Mouse (Mus musculus) left cerebral cortex, adult 11 months (tissue): ENCODE results near the gene Cdc27.
"Not testable (repeated sequence)": the region's sequence is repeated elsewhere in the genome, so short reads cannot be mapped to it uniquely, and the experiment has no call there.

Source experiments
- DNase-seq: peaks from one replicate; pipeline ENCODE4 v3.0.0; 2022; ENCODE audit warnings: low spot score

The Cdc27 gene

DNA sequence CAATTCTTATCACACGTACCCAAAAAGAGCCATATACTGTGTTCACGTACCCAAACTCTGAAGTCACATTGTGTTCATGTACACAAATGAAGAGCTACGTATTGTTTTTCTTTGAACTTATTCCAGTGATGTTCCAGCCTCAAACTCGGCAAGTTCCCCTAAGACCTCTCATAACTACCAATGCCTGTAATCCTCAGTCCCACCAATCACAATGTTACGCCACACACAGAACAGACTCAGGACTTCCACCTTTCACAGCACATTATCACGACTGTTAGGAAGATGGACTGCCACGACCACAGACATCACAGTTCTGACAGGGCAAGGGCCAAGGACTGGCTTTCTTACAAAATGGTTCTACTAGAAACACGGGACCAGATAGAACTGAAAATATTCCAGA lies 20.1 kb upstream of the Cdc27 start:
- DNase-seq: not testable (repeated sequence)

DNA sequence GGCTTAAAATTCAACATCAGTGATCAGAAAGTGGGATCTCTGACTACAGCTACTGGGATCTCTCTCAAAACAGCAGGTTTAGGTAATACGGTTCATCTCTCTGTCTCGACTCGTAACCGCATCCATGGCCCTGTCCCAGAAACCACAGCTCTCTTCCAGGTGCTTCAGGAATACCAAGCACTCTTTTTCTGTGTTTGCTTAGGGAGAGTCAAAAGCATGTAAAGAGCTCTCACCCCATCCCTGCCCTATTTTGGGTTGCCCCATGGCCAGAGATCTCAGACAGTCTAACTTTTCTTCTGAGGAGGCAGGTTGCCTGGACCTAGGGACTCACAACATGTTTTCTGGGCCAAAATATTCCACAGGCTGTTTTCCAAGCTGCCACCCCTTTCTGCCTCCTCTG lies 17.9 kb upstream of the Cdc27 start:
- DNase-seq: no peak

DNA sequence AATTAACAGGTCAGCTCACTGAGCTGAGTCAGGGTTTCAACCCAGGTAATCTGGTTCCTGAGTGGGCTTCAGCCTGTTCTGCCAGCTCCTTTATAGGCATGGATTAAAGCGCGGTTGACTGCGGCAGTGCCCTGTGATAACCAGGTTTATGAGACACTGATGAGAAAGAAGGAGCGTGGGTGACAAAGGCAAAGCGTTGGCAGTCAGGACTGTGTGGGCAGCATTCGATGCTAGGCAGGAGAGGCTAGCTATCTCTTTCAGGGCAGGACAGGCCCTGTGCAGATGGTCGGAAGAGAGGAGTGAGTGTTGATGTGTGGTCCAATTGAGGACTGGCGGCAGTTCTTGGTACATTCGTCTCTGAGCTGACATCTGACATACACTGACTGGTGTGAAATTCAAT lies 17.3 kb upstream of the Cdc27 start:
- no peak for DNase-seq

DNA sequence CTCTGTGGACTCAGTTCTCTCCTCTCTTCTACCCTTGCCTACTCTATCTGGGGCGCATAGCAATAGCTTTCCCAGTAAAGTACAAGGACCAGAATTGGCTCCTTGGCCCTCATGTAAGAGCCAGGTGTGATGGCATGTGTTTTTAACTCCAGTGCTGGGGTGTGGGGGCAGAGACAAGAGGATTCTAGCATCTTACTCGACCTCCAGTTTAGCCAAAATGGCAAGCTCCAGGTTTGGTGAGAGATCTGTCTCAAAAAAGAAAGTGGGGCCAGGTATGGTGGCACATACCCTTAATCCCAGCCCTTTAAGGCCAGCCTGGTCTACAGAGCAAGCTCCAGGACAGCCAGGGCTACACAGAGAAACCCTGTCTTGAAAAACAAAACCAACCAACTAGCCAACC lies 16.4 kb upstream of the Cdc27 start:
- no peak for DNase-seq

DNA sequence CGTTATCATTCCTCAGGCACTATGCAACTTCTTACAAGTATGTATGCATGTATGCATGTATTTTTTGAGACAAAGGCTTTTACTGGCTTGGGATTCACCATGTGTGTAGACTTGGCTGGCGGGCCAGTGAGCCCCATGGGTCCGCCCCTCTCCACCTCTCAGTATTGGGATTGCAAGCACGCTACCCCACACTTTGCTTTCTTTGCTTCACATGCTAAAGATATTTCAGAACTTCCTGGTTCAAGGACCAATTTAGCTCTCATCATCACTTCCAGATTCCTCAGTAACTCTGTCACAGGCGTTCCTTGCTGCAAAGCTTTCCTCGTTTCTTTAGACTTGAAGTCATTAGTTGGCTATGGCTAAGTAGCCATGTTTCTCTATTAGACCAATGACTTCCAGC lies 15.7 kb upstream of the Cdc27 start:
- no peak for DNase-seq

DNA sequence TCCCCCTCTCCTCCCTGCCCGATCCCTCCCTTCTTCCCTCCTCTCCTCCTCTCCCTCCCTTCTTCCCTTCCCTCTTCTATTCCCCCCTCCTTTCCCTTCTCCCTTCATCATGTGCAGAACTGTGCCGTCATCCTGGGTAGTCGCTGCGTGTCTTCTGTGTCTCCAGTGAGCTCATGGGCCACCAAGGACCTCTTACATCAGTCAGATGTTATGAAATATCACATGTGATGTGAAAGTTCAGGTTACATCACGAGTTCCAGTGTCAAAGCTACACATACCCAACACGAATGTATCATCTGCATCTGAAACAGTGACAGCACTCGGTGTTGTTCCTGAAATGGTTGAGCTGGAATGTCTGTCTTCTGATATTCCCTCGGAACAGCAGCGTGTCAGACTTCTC lies 14.8 kb upstream of the Cdc27 start:
- no peak for DNase-seq

DNA sequence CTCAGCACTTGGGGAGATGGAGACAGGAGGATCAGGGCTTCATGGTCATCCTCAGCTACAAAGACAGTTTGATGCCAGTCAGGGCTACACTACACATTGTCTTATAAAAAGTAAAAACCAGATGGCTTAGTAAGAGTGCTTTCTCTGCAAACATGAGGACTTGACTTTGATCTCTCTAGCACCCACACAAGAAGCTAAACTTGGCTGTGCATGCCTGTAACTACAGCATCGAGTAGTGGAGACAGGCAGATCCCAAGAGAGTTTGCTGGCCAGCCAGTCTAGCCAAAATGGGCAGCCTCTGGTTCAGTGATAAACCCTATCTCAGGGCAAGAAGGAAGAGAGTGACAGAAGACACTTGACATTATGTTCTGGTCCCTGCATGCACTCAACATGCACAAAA lies 13.1 kb upstream of the Cdc27 start:
- DNase-seq: no peak

DNA sequence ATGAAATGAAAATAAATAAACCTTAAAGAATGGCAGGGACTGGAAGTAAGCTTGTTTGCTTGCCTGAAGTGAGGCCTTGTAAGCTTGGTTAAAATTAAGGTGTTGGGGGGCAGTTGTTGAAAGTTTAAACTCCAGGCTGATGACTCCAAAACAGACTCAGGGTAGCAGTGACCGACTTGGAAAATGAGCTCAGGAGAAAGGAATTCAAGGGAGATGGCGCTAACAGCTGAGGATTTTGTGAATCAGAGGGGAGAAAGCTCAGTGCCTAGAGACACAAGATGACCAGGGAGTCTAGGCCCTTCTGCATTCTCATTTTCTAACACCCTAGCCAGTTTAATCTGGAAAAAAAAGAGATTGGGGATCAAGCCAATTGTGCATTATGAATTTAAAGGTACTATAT lies 10.6 kb upstream of the Cdc27 start:
- no peak for DNase-seq

DNA sequence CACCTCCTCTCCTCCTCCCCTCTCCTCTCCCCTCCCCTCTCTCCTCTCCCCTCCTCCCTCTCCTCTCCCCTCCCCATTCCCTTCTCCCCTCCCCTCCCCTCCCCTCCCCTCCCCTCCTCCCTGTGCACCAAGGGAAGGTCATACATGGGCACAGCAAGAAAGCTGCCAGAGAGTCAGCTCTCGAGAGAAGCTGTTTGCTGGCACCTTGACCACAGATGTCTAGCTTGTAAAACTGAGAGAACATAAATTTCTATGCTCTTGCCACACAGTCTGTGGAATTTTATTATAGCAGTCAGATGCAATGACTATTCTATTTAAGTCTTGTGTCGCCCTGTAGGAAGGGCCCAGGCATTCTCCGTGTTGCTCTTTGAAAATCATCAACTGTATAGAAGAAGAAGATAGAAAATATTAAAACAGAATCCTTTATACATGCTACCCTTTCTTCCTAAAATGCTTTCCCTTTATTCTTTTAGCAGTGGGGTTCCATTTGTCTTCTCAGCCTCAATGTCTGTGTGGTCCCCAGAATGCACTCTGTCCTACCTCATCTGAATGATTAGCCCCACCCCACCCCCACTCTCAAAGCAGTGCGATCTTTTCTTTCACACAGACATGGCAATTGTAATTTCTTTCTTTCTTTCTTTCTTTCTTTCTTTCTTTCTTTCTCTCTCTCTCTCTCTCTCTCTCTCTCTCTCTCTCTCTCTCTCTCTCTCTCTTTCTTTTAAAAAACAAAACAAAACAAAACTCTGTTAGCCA lies 8.4 kb upstream of the Cdc27 start:
- DNase-seq: no peak

DNA sequence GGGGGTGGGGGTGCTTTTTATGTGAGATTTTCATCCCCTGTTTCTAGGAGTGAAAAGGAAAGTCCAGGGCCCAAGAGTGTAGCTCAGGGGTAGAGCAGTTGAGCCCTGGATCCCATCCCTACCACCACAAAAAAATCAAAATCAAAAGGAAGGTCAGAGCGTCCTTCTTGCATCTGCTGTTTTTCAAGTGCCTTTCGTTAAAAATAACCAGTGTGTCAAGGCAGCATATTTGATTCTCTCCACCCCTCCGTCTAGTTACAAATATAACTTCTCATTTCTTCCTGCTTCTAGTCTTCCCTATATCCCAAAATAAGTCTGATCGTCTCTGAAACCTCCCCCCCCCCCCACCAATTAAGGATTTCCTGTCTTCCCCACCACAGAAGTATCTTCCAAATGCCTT lies 7.6 kb upstream of the Cdc27 start:
- DNase-seq: no peak

DNA sequence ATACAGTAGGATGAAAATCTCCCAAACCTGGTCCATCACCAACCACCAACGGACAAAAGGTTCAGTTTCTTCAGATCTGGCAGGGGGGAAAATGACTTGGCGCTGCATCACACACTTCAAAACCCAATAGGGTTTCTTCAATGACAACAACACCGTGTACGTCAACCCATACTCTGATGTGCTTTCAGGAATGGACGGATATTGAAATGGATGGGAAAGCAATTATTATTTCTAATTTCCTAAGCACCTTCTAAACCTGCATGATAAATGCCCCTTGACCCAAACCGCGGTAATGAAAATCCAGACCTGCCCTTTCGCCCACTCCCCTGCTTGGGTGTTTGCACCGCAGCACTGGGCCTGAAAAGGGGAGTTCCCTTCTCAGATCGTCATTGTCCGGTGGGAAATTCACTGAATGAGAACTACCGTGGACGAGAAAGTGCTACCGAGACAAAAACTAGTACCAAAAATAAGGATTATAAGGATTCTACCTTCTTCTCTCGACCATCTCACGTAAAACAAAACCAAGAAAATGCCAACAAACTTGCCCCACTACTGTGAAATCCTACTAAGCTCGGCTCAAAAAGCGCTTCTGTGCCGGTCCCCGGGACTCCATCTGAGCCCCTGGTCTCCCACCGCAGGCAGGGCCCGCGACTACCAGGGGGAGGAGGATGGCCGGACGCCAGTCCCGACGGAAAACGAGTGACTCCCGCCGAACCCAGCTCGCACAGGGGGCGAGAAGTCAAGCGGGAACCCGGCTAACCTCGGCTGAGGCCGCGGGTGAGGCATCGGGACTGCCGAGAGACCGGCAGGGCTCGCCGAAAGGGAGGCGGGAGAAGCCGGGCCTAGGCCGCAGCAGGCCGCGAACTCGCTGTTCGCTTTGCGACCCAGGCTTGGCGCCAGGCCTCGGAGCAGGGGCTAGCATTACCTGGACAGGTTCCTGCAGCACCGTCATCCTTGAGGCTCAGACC lies 698 bp downstream of the Cdc27 start:
- DNase-seq: no peak

DNA sequence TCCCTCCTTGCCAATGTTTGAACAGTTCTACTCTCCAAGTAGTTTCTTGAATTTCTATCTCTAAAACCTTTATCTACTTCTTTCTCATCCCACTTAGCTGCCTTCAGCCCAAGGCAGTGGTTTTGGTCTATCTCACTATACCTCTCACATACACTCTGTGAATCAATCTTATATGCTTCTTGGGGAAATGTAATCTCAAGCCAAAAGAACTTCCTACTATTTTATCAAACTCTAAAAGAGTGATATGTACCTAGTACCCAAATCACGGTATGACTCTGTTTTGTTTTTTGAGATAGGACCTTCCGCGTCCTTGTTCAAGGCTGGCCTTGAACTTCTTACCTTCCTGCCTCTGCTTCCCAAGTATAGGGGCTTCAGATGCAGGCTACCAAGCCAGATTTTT lies 2.9 kb downstream of the Cdc27 start:
- no peak for DNase-seq

DNA sequence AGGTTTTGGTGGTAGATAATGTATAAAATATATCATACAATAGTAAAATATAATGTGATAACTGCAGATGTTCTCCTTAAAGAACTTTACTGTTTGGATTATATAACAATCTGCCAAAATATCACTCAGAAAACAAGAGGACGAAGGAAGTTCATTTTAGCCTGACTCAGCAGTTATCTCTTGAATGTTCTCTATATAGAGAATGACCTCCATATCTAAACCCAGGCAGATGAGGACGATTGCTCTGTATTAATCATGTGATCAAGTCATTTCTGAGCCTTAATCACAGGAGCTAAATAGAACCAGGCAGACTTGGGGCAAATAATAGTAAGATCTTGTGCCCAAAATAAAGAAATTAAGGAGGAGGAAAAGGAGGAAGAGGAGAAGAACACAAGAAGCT lies 5.9 kb downstream of the Cdc27 start:
- no peak for DNase-seq

DNA sequence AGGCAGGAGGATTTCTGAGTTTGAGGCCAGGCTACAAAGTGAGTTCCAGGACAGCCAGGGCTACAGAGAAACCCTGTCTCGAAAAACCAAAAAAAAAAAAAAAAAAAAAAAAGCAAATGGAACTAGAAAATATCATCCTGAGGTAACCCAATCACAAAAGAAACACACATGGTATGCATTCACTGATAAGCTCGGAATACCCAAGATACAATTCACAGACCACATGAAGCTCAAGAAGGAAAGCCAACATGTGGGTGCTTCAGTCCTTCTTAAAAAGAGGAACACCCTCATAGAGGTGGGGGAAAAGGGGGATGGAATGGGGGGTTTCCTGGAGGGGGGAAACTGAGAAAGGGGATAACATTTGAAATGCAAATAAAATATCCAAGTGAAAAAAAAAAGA lies 7.1 kb downstream of the Cdc27 start:
- not testable (repeated sequence) for DNase-seq

DNA sequence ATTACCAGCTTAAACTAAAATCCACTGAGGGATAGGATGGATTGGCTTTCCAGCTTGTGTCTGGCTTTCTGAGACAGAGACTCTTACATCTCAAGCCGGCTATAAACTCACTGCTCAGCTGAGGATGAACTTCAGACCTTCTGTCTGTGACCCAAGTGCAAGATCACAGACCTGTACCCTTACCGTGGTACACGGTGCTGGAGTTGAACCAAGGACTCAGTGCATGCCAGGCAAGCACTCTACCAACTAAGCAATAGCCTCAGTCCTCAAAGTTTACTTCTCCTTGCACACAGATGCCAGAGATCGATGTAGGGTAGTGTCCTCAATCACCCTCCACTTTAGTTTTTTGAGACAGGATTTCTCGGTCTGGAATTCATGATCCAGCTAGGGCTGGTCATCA lies 10.6 kb downstream of the Cdc27 start:
- no peak for DNase-seq

DNA sequence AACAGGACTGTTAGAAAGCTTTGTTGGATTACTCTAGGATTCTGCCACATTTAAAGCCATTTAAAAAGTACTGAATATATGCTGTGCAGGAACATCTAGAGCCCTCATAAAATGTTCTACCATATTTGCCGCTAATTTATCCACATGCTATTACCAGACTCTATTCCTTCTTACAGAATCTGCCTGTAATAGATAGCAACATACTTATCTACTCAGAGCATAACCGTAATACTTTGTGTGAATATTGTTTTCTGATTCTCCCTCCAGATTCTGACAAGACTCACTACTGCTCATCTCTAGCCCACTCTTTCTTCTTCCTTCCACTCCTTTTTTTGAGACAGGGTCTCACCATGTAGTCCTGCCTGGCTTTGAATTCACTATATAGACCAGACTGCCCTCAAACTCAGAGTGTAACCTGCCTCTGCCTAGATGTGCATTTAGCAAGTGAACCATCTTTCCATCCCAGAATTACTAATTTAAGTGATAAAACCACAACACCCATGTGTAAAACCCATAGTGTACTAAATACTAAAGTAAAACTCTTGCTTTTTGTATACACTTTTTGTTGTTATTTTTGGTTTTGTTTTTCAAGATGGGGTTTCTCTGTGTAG lies 12.4 kb downstream of the Cdc27 start:
- DNase-seq: no peak

DNA sequence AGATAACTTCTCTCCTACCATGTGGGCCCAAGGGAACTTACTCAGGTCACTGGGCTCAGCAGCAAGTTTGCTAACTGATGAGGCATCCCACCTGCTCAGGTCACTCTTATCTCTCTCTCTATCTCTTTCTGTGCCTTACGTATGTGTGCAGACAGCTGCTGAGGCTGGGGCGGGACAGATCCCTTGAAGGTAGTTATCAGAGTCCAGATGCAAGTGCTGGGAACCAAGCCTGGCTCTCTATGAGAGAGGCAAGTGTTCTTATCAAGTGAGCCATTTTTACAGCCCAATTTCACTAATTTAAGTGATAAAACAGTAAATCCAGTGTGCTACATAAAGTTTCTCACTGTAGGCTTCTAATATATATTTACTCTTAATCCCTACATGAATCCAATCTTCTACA lies 13.6 kb downstream of the Cdc27 start:
- DNase-seq: no peak

DNA sequence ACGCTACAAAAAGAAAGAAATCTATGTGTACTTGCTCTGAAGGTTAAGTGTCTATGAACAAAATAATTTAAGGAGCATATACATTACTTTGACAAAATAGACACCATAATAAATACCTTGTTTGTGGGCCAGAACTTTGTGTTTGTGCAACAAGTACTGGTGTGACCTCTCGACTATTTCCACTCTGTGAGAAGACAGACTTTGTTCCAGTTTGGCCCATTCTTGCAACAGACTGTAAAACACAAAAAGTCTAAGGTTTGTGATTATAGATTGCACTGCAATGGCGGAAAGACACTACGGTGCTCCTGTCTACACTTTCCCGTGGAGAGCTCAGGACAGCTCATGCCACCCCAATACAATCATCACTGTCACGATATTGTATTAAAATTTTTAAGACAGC lies 24.5 kb downstream of the Cdc27 start:
- no peak for DNase-seq

DNA sequence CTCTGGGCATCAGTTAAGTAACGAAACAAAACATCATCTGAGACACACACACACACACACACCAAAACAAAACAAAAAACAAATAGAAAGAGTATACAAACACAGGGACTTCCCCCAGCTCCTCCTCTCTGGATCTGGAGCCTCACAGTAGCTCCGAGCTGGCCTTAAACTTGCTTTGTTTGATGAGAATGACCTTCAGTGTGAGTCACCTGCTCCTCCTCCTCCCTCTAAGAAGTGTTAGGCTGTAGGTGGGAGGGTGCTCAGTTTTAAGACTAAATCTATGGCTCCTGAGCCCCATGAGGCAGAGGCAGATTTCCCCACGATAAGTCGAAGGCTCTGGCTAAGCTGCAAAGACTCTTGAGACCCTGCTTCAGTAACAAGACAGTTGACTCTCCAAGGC lies 38.0 kb downstream of the Cdc27 start:
- DNase-seq: no peak

DNA sequence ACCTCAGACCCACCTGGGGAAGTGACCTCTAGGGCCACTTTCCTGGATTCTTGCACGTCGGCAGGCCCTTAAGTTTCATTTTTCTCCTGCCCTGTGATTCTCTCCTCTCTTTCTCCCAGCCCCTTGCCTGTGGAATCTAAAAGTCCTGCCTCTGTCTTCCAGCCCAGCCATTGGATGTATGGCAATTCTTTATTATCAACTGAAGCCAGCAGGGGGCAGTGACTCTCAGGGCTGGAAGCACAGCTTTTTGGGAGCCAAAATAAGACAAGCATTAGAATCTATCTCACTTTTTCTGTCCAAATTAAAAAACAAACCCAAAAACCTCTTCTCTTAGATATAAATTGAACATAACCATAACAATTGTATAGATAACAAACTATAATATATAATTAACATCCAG lies 39.8 kb downstream of the Cdc27 start:
- DNase-seq: no peak

DNA sequence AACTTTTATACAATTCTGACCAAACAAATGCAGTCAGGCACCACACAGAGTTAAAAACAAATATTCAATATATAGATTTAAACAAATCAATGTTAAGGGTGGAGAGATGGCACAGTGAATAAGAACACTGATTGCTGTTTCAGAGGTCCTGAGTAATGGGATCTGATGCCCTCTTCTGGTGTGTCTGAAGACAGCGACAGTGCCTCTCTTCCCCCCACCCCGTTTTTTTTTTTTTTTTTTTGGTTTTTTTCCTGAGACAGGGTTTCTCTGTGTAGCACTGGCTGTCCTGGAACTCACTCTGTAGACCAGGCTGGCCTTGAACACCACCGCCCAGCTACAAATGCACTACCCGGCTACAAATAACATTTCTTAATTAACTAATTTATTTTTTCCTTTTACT lies 42.0 kb downstream of the Cdc27 start:
- DNase-seq: no peak

DNA sequence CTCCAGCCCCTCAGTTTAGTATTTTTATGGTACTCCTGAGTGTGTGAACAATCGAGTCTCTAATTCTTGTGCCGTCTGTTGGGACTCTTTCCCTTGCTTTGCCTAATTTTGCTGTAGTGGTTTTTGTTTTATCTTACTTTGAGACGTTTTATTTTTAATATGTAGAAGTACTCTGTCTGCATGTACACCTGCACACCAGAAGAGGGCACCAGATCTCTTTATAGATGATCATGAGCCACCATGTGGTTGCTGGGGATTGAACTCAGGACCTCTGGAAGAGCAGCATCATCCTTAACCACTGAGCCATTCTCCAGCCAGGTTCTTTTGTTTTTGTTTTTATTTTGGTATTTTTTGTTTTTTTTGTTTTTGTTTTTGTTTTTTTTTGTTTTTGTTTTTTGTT lies 62.1 kb downstream of the Cdc27 start:
- no peak for DNase-seq

DNA sequence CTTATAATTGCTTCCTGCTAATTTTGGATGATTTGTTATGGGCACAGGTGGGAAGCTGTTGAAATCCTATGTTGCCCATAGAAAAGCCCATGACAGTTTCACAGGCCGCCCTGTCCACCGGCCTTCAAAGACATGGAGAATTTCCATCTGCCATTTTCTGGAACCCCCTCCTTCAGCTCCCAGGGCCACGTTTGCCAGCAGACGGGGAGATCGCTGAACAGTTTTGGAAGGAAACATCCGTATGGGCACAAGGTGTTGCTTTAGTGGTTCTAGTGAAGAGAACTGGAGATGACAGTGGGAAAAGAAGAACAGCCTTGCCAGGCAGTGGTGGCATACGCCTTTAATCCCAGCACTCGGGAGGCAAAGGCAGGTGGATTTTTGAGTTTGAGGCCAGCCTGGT lies 68.4 kb downstream of the Cdc27 start:
- no peak for DNase-seq
